Mouse (Mus musculus): ENCODE measurements at regions not wholly inside any gene's neighbourhood (a gene's known extent, or its start where the extent isn't known, plus 50 kb on each side); places are given as distances from the start of the nearest gene placed in this dataset.

DNA sequence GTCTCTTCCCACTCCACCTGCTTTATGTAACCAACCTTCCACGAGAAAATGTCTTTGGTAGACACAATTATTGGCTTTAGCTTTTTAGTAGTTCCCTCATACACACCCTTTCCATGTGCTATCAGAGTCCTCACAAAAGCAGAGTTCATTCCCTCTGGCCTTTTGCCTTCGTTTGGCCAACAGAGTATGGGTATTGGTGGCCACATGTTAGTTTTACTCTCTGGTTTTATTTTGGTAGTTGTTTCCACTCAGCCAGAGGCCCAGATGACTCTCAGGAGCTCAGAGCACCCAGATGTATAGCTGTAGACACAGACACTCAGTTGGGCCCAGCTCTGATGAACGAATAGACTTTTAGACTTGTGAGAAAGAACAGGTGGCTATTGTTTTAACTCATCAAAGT lies 286.4 kb downstream of the Pten start:
- no peak for DNase-seq (ENCODE audit: low read depth, low spot score)

DNA sequence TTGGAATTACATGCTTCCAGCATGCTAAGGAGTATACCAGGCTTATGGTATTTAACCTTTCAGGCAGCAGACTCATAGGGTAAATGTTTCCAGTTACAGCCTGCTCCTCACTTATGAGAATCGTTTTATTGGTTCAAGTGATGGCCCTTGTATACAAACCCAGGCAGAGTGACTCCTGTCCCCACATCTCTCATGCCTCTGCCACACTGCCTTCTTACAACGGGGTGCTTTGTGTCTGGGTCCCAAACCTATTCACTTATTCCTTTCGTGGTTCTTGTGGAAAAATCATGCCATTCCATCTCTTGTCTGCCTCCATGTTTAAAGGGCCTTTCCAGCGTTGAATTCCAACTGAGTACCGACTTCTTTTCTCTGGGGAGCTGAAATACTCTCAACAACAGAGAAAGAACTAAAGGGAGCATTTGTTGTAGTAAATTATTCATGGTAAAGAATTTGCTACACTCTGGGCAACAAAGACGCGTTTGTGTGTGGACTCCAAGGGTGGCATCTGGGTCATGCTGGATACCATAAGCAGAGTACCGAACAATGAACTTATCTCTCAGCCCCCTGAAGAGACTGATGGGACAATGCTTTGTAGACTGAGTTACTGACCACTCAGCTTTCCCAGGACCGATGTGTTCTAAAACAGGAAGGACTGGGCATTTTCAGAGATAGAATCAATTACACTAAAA lies 291.6 kb downstream of the Pten start:
- no peak for DNase-seq (ENCODE audit: low read depth, low spot score)

DNA sequence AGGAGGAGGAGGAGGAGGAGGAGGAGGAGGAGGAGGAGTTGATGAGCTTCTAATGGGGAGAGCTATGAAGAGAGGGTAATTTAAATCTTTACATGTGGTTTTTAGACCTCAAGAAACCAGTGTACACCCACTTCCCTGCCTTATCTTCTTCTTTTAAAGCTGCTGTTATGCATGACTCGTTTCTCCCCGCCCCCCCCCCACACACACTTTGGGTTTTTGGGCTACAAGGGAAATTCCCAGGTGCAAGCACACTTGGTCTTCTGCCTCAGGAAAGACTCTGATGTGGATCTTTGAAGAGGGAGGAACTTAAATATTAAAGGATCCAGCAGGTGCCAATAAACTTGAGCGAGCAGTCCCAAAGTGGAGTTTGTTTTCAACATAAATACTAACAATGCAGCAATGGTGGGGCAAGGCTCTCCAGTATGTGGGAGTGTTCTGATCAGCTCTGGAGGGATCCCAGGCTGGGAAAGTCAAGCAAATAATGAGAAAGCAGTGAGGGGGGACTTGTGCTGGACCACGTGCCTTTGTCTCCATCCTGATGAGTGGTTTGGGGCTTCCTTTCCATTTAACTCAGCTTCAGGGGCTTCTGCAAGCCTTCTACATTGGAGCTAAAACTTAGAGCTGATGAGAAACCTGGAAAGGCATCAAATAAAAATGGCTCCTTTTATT lies 296.0 kb downstream of the Pten start:
- no peak for DNase-seq (ENCODE audit: low read depth, low spot score)

DNA sequence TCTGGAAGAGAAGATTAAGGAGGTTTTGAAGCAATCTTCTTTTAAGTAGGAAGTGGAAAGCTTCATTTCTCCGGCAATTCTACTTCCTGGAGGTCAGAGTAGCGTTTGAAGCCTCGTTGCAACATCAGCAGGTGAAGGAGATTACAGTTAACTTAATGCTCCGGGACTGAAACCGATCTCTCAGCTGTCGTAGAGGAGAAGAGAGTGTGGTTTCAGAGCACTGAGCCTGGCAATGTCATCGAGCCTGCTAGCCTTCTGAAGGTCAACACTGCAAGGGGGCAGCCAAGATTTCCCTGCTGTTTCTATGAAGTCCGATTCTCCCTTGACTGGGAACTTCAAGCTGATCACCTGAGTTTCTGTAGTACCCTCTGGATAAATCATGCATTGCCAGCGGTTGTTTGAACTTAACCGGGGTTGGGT lies 299.1 kb downstream of the Pten start:
- no peak for DNase-seq (ENCODE audit: low read depth, low spot score)

DNA sequence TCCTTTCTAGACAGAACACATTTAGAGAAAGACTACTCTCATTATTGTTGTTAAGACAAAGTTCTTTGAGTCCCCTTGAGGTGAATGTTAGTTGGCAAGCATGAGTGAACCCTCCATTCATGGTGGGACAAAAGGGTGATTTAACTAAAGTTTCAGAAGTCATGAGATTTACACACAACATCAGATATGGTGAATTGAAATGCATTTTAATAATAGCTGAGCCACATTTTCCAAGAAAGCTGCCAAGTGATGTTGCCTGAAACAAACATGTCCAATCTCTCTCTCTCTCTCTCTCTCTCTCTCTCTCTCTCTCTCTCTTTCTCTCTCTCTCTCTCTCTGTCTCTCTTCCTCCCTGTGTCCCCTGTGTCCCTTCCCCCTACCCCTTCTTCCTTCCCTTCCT lies 303.7 kb downstream of the Pten start:
- DNase-seq (ENCODE audit: low read depth, low spot score), result no peak

DNA sequence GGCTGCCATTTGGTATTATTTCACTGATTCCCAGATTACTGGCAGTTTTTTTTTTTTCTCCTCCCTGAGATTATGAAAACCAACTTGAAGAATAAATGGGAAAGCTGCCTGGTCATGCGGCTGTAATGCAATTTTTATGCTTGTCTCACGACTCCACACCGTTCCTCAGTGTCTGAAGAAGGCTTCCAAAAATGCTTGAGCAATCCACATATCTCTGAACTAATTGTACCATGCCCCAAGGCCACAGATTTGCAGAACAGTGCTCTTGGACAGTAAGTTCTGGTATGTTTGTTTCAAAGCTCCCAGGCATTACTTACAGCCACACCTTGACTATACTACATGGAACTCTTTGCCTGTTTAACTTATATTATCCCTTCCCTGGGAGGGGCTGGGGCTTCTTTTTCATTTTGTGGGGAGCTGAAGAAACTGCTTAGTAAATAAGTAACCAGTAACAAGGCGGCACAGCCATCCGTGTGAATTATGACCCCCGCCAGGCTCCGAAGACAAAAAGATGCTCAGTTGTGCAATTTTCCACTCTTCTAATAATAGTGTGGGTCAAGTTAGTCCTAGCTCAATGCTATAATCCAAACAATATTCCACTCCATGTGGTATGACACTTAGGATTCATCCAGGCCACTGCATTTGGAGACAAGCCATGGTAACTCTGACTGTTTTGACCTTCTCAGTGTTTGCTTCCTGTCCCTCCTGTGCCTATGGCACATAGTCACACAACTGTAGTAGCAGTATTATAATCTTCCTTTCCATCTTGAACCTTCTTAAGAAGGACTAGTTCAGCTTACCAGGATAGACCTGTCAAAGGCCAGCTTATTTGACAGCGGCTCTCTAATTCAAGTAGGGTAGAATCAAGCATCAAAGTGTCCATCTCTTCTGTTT lies 305.1 kb downstream of the Pten start:
- DNase-seq (ENCODE audit: low read depth, low spot score), result no peak

DNA sequence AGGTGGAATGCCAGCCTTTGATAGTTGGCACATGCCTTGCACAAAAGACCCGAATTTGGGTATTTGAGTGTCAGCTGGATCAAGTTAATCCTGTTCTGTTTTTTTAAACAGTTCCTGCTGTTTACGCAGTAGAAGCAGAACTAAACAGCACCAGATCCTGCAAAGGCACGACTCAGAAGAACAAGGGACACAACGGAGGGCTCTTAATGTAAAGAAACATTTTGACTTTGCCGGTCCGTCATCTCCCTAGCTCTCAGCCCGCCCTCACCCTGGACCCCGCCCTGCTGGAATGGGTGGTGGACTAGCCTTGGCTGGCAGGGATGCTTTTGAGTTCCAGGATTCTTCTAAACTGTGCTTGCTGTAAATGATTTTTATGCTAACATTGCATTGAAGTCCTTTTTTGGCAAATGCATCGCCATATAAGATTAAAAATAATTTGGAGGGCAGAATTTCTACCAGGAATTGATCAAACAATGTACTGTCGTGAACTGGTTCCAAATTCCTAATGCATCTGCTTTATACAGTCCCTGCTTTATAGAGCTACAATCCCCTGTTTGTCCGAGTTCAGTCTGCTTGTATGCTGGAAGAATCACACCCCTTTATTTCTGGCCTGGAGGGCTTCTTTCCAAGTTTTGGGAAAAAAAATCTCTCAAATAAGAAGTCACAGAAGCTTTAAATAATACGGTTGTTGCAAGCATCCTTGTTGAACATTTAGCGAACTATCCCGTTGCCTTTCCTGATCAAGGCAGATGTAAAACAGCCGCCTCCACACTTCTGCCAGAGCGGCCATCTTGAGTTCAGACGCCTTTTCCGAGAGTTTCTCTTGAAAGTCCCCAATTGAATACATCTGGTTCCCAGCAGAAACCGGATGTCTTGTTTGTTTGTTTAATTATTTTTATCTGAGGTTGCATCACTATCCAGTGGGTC lies 308.2 kb downstream of the Pten start:
- no peak for DNase-seq (ENCODE audit: low read depth, low spot score)

DNA sequence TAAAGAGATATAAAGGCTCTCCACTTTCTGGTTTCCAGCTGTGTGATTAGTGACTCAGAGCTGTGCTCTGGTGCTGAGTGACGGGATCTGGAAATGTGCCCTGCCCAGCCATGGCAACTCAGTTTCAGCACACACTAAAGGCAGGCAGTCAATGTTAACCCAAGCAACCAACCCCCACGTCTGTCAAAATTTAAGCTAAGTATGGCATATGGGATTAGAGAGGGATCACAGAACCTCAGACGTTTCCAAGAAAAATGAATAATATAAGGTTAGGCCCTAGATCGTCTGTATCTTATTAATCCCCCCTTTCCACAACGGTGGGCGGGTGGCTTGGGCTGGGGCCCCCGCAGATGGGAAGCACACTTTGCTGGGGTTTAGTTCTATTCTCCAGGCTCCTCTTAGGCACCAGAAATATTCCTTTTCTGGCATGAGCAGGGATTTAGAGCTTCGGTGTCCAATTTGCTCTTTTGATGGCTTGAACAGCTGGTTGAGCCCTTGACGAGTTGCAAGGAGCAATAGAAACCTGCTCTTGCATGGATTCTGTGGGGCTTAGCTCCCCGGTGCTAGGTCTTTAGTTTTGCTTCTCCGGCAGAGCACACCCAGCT lies 311.2 kb downstream of the Pten start:
- DNase-seq (ENCODE audit: low read depth, low spot score), result no peak

DNA sequence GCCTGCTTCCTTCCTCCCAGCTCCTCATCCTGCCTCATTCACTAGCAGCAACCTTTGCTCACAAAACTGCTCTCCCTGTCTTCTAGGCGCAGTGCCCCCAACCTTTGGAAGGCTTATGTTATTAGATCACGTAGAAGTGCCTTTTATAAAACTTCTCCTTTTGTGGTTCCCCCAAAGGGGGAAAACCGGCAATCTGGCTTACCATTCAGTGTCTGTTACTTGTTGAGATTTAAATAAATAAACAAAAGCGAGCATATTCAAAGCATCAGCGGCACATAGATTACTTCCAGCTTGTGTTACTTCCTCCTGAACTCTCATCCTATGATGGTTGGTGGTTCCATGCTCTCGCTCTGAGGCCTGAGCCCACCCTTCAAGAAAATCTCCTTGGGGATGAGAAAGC lies 312.5 kb downstream of the Pten start:
- DNase-seq (ENCODE audit: low read depth, low spot score), result no peak

DNA sequence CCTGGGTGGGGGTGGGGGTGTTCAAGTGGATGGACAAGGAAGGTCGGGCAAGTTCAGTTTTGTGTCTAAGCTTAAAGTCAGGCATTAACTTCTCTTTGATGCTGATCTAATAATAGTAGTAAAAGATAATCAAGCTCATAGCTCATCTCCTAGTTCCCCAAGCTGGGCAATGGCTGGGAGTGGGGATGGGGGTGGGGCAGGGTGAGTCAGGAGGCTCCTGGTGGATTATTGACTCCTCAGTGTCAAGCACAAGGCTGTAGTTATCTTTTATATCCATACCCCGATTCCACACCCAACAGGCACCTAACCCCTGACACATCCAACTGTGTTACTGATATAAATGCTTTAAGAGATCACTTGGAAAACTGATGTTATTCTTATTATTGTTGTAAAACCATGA lies 315.0 kb downstream of the Pten start:
- no peak for DNase-seq (ENCODE audit: low read depth, low spot score)

DNA sequence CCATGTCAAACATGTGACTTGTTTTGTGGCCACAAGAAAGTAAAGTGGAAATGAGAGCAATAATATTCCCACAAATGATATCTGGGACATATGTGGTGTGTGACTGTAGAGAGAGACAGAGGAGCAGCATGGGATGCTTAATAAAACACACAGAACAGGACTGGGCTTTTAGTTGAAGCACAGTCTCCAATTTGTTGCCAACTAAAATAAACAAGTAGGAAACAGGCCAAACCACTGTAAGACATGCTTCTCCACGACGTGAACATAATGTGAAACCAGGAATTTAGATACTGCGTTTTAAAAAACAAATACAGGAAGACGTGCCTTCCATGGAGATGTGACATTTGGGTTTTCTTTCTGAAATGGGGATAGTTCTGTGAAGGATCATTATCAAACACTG lies 317.2 kb downstream of the Rnls start:
- no peak for DNase-seq (ENCODE audit: low read depth, low spot score)

DNA sequence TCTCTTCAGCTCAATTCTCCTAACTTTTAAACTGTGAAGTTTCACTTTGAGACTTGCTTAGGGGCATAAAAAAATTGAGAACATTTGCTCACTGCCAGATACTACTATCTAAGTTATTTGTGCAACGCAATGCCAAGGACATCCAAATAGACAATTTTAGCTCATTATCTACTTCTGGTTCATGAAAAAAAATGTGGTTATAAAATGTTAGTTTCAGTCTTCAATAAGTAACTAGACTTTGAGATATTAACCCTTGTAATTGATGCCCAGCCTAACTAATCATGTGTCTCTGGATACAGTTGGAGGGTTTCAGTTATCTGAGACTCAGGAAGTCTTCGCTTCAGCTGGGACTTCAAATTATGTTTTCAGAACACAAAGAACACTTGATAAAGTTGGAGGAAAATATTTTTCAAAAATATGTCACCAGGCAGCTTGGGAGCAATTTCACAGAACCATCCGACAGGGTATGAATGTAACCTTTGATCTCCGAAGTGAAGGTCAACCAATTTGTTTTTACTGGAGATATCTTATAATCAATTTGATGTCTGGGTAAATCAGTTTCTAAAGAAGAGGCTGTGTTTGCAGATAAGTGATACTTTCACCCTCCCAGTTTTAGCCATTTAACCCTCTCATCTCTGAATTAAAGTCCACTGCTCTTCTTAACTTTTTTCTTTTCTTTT lies 313.3 kb downstream of the Rnls start:
- DNase-seq (ENCODE audit: low read depth, low spot score), result no peak

DNA sequence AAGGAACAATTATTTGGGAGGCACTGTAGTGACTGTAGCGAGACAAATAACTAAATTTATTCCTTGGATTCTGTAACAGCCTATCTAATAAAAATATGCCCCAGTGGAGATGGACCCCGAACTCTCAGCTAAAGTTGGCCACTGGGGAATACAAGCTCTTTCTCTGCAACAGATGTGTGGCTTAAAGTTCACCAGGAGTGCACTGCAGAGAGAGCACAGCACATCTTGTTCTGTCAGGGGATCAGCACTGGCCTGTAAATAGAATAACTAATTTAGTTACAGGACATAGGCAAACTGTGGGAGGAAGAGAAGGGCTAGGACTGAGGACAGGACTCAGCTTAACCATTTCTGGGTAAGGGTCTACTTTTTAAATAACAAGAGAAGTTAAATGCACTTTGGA lies 312.1 kb downstream of the Rnls start:
- no peak for DNase-seq (ENCODE audit: low read depth, low spot score)

DNA sequence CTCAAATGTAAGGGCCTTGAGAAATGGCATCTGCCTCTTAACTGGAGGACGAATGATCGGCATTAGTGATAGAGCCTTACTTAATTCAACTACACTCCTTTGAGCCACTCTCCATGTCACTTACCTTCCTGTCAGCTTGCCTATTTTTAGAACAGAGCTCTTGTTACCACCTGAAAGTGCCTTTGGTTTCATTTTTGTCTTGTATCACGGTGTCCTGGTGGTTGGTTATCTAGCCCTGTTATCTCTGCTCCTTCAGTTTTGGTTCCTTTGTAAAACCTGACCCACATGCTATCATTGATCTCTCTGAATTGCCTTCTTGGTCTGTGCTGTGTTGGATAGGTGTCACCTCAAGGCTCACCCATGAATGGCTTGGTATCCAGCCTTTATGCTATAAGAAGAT lies 310.6 kb downstream of the Rnls start:
- DNase-seq (ENCODE audit: low read depth, low spot score), result no peak

DNA sequence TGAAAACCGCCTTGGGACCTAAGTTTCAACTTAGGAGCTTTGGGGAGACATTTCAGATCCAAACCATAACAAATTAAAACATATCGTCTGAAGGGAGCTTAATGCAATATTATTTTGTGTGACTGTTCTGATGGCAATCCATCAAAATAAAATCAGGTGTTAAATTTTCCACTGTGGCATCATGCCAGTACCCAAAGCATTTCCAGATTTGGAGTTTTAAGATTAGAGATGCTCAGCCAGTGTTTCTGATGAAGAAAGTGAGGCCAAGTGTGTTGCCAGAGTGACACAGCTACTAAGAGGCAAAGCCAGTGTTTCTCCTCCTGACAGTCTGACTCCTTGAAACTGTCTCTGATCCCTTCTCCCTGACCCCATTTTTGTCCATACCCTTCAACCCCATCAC lies 308.7 kb downstream of the Rnls start:
- no peak for DNase-seq (ENCODE audit: low read depth, low spot score)

DNA sequence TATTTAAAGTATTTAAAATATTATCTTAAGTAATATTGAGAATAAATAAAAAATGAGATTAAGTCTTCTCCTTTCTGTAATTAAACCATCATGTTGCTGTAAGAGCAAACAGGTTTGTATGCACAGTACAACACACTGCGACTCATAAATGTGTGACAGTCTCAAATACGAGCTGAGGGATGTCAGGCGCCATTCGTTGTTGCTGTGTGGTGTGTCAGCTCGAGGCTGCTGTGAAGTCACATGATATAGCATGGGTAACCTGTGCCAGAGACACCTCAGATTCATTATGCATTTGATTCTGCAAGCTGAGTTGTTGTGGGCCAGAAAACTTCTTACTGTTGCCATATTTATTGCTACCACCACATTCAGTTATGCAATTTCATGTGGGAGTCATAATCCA lies 307.4 kb downstream of the Rnls start:
- no peak for DNase-seq (ENCODE audit: low read depth, low spot score)
